In genomic region chr10:93188440-93188999, GRCm38 (mm10) we compare ENCODE assay signal across 12 mouse cellular contexts. TPM values are rescaled to one million over a fixed set of nuclear protein-coding genes. Genes with fewer than 3 reads are reported as not detected.
DNase-seq lines count a peak whose midpoint lies in the region; ATAC-seq lines count a peak whose summit lies in the region.
"Had no signal": no experiment of that assay in that cellular context is flagged by ENCODE, and none has a peak within 500 bp of the region (broad histone marks: within the 10 kb centered on the region; RNA-seq: fewer than 3 reads in every experiment).

No protein-coding gene starts in this region.

- peaks cover 33% of the 10 kb centered on the region for H3K4me1 ChIP-seq in kidney, embryonic 15.5 days
- peaks cover 57% of the 10 kb centered on the region for H3K4me1 ChIP-seq in liver, embryonic 15.5 days (replicated peaks)

- 0 out of 2 replicates have a peak overlapping the region, but pooled peaks have one; percentile 48 for H3K27ac ChIP-seq in kidney, embryonic 15.5 days
- 0 out of 2 replicates have a peak overlapping the region, but pooled peaks have one; percentile 7 for H3K27ac ChIP-seq in liver, embryonic 15.5 days (replicated peaks)
- H3K27ac ChIP-seq: gastrocnemius, adult 2 months; limb, embryonic 13.5 days had no signal

- no peak overlapping the region for H3K9ac ChIP-seq in kidney, embryonic 15.5 days
- no peak overlapping the region for H3K9ac ChIP-seq in liver, embryonic 15.5 days
- H3K9ac ChIP-seq: limb, embryonic 13.5 days had no signal

- no peak for ATAC-seq in kidney, embryonic 15.5 days (replicated peaks; ENCODE audit: low FRiP score)
- ATAC-seq in liver, embryonic 15.5 days (ENCODE audit: insufficient read depth): no peak

- H3K4me2 ChIP-seq in kidney, embryonic 15.5 days: no peak overlapping the region
- no peak overlapping the region for H3K4me2 ChIP-seq in liver, embryonic 15.5 days
- H3K4me2 ChIP-seq: limb, embryonic 13.5 days had no signal

- WGBS in kidney, embryonic 15.5 days: 62% methylated on average over 10 of the region's 10 CpGs
- WGBS in liver, embryonic 15.5 days (ENCODE audit: insufficient replicate concordance): 65% methylated on average over 10 of the region's 10 CpGs

- DNase-seq in kidney, postnatal 14 days: no peak
- DNase-seq in CD4-positive, CD25-positive, alpha-beta regulatory T cell, adult 2 months (ENCODE audit: low read depth, low spot score): peak; percentile 51
- peak; percentile 46 for DNase-seq in NIH3T3 (ENCODE audit: low read depth)
- DNase-seq in frontal cortex, postnatal 10 days (ENCODE audit: low spot score in 2 of 2): no peak
- DNase-seq in retina, embryonic 14.5 days (ENCODE audit: low spot score): no peak
- DNase-seq: gastrocnemius, adult 2 months; heart, postnatal 14 days; kidney, adult 9 months; retina, postnatal 1 day had no signal

- H3K9me3 ChIP-seq in kidney, embryonic 15.5 days (replicated peaks): no peaks in the 10 kb centered on the region
- no peaks in the 10 kb centered on the region for H3K9me3 ChIP-seq in liver, embryonic 15.5 days (replicated peaks)
- H3K9me3 ChIP-seq: limb, embryonic 13.5 days had no signal

- H3K4me3 ChIP-seq in kidney, embryonic 15.5 days (replicated peaks): no peak overlapping the region
- H3K4me3 ChIP-seq in liver, embryonic 15.5 days (replicated peaks): no peak overlapping the region
- H3K4me3 ChIP-seq: gastrocnemius, adult 2 months; limb, embryonic 13.5 days had no signal

- no peaks in the 10 kb centered on the region for H3K27me3 ChIP-seq in kidney, embryonic 15.5 days
- H3K27me3 ChIP-seq in liver, embryonic 15.5 days: no peaks in the 10 kb centered on the region
- H3K27me3 ChIP-seq: limb, embryonic 13.5 days had no signal

- no peaks in the 10 kb centered on the region for H3K36me3 ChIP-seq in kidney, embryonic 15.5 days
- H3K36me3 ChIP-seq in liver, embryonic 15.5 days (replicated peaks): no peaks in the 10 kb centered on the region; the same call in 1 of the 2 replicates

RNA-seq across cellular contexts. Expression of gene Cdk17, which starts 27.8 kb away (rescaled TPM):
- 16.7 and 17.2 TPM in 2 replicates for polyA plus RNA-seq in kidney, embryonic 15.5 days (2015; fragmentation: Nextera tagmentation; extraction: Ambion mirVana)
- 10.1 and 11.0 TPM in 2 replicates for polyA plus RNA-seq in liver, embryonic 15.5 days (2015; fragmentation: Nextera tagmentation; extraction: Ambion mirVana)

Comparison
In these comparisons a context has a peak if more than half of its experiments do, and no peak if none do; other contexts are left out.
1. DNase-seq: peak in CD4-positive, CD25-positive, alpha-beta regulatory T cell, adult 2 months (single experiment) and NIH3T3 (single experiment); none in kidney, postnatal 14 days (single experiment), frontal cortex, postnatal 10 days (0 of 2) and retina, embryonic 14.5 days (single experiment).